Mouse (Mus musculus) megakaryocyte, embryonic 14.5 days (primary cell): ENCODE measurements at regions not wholly inside any gene's neighbourhood (a gene's known extent, or its start where the extent isn't known, plus 50 kb on each side); places are given as distances from the start of the nearest gene placed in this dataset.

Experiments used
- FLI1 ChIP-seq: IDR thresholded peaks from 2 replicates; pipeline ENCODE4 v1.6.1; 2012; ENCODE audit warnings: low read length, inconsistent platforms, mixed read lengths
- GATA1 ChIP-seq: IDR thresholded peaks from 3 replicates; pipeline ENCODE4 v1.6.1; 2012; ENCODE audit warnings: mixed read lengths, low read length, inconsistent platforms, borderline replicate concordance

DNA sequence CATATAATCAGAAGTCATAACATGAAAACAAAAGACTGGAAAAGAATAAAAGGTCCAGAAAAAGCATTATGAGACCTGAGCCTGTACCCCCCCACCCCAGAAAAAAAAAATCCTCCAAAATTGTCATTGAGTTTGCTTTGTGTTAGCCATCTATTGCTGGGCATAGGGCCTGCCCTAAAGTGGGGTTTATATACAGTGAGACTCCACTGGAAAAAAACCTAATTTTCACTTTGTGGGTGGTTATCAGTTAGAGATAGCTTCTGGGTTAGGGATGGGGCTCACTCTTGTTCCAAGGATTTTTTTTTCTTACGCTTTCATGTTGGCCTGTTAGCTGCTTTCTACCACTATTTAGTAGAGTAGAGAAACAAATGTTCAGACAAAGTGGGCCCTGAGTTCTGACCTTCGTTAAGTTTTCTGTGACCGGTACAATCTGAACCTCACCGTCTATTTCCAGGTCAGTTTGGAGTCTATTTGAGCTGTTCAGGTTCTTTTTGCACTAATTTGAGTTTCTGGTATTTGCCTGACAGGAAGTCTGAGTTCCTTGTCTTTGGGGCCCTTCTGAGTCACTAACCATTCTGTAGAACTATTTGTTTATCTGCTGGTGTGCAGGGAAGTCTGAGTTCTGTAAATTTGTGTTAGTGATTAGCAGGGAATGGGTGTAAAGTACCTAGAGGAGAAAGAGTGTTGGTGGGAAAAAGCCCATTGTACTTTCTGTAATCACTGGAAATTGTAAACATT is 208.1 kb downstream of the Parm1 start:
- TF ChIP-seq FLI1: no peak
- no peak for TF ChIP-seq GATA1
